Mouse (Mus musculus) gastrocnemius, adult 2 months (tissue): ENCODE measurements around the gene Tnpo1. TPM values are rescaled to one million over a fixed set of nuclear protein-coding genes. Genes with fewer than 3 reads are reported as not detected.
"Not testable (repeated sequence)": the region's sequence is repeated elsewhere in the genome, so short reads cannot be mapped to it uniquely, and the experiment has no call there.

Experiments
- DNase-seq: peaks from one replicate; pipeline ENCODE4 v3.0.0; 2022
- H3K27ac ChIP-seq: fragments of 200-600 bp; 2 replicates; pipeline ENCODE4 v1.8.1; 2022; ENCODE audit warnings: mild to moderate bottlenecking
- H3K4me3 ChIP-seq: fragments of 200-600 bp; 2 replicates; pipeline ENCODE4 v1.8.1; 2022; ENCODE audit warnings: mild to moderate bottlenecking, moderate library complexity
- CTCF ChIP-seq: fragments of 200-600 bp; IDR thresholded peaks from 2 replicates; pipeline ENCODE4 v1.8.1; 2022; ENCODE audit warnings: antibody characterized with exemption, mild to moderate bottlenecking, moderate library complexity
- intact Hi-C: fragments of 180-260 bp; cut with DNase I; formaldehyde crosslinking; loops from one replicate; pipeline ENCODE4 v1.15.1; 2025
- total RNA-seq, 2 experiments: library from RNA; stranded (reverse); gene quantifications; 2 replicates each; pipeline ENCODE4 v1.2.3; 2021

The Tnpo1 gene
- total RNA-seq, 2 experiments from 2014 or later: 32.2 to 39.3 TPM

- TF ChIP-seq CTCF: no peak
- H3K4me3 ChIP-seq: no peak overlapping the region
- H3K27ac ChIP-seq: no peak overlapping the region
- DNase-seq: no peak
- intact Hi-C loops: no loop called here
Observed at GRCm38 (mm10) chr13:98872273-98872847, 53.8 kb downstream of the Tnpo1 start.

GRCm38 (mm10) chr13:98871263-98871662 lies 54.9 kb downstream of the Tnpo1 start:
- Histone ChIP-seq H3K27ac (no peak overlapping the region), H3K4me3 (no peak overlapping the region)
- intact Hi-C loops: no loop called here
- no peak for DNase-seq
- no peak for TF ChIP-seq CTCF

- H3K4me3 ChIP-seq: no peak overlapping the region
- no peak for DNase-seq
- peak overlapping the region; percentile 56 for H3K27ac ChIP-seq
- intact Hi-C loops: loop anchor here (1.0 to 5.0 kb wide), 3 partner anchors 225 to 449 kb away; no protein-coding TSS in a partner anchor
- TF ChIP-seq CTCF: no peak
Observed at GRCm38 (mm10) chr13:98868236-98868923, 57.8 kb downstream of the Tnpo1 start.

- intact Hi-C loops: loop anchor here (1.0 to 5.0 kb wide), 3 partner anchors 225 to 449 kb away; no protein-coding TSS in a partner anchor
Observed at GRCm38 (mm10) chr13:98867810-98868209, 58.4 kb downstream of the Tnpo1 start.

GRCm38 (mm10) chr13:98855291-98855690 lies 70.9 kb downstream of the Tnpo1 start:
- no peak for TF ChIP-seq CTCF
- intact Hi-C loops: no loop called here
- H3K27ac ChIP-seq: no peak overlapping the region
- no peak overlapping the region for H3K4me3 ChIP-seq
- no peak for DNase-seq

More at GRCm38 (mm10) chr13:98867810-98868209, 58.4 kb downstream of the Tnpo1 start:
- Histone ChIP-seq H3K4me3 (no peak overlapping the region), H3K27ac (peak overlapping the region; percentile 56)
- peak; percentile 86 for TF ChIP-seq CTCF
- peak; percentile 62 for DNase-seq

GRCm38 (mm10) chr13:98845794-98846193 lies 80.4 kb downstream of the Tnpo1 start:
- TF ChIP-seq CTCF: no peak
- DNase-seq: no peak
- H3K4me3 ChIP-seq: no peak overlapping the region
- intact Hi-C loops: no loop called here
- no peak overlapping the region for H3K27ac ChIP-seq

- Histone ChIP-seq H3K27ac (no peak overlapping the region), H3K4me3 (no peak overlapping the region)
- TF ChIP-seq CTCF: peak; percentile 45
- no peak for DNase-seq
- intact Hi-C loops: no loop called here
Observed at GRCm38 (mm10) chr13:98836423-98837088, 89.6 kb downstream of the Tnpo1 start.

GRCm38 (mm10) chr13:98835740-98836139 lies 90.4 kb downstream of the Tnpo1 start:
- intact Hi-C loops: no loop called here
- Histone ChIP-seq H3K4me3 (no peak overlapping the region), H3K27ac (no peak overlapping the region)
- no peak for TF ChIP-seq CTCF
- no peak for DNase-seq

- H3K4me3 ChIP-seq: no peak overlapping the region
- no peak for TF ChIP-seq CTCF
- no peak for DNase-seq
- H3K27ac ChIP-seq: no peak overlapping the region
- intact Hi-C loops: no loop called here
Observed at GRCm38 (mm10) chr13:98834723-98835122, 91.5 kb downstream of the Tnpo1 start.

GRCm38 (mm10) chr13:98834199-98834598 lies 92.0 kb downstream of the Tnpo1 start:
- DNase-seq: no peak
- no peak overlapping the region for H3K4me3 ChIP-seq
- intact Hi-C loops: no loop called here
- TF ChIP-seq CTCF: peak; percentile 12; the same call in 1 of the 2 replicates
- H3K27ac ChIP-seq: no peak overlapping the region

- no peak for DNase-seq
- no peak overlapping the region for H3K4me3 ChIP-seq
- no peak for TF ChIP-seq CTCF
- H3K27ac ChIP-seq: no peak overlapping the region
- intact Hi-C loops: no loop called here
Observed at GRCm38 (mm10) chr13:98832451-98833450, 93.4 kb downstream of the Tnpo1 start.

GRCm38 (mm10) chr13:98829026-98829425 lies 97.2 kb downstream of the Tnpo1 start:
- H3K4me3 ChIP-seq, H3K27ac ChIP-seq, intact Hi-C loops, DNase-seq: not testable (repeated sequence)
